Mouse (Mus musculus): ENCODE measurements around the gene Kcnab2.

- TF ChIP-seq POLR2A (IDR thresholded peaks at IDR 0.05; ENCODE audit: insufficient read depth, low read depth, low read length) (no peak), CTCF (IDR thresholded peaks at IDR 0.05) (no peak)
Measured at GRCm38 (mm10) chr4:152448666-152449018, 29.0 kb downstream of the Kcnab2 start.
